Mouse (Mus musculus) C2C12 (cell line): Measurements from ENCODE around the gene Slc4a7.

ENCODE experiments used
- CEBPB ChIP-seq: IDR thresholded peaks from one replicate; pipeline ENCODE4 v1.6.1; 2011; ENCODE audit warnings: low read depth, mild to moderate bottlenecking, control low read depth, moderate library complexity
- CTCF ChIP-seq: IDR thresholded peaks from one replicate; pipeline ENCODE4 v1.5.1; 2011; ENCODE audit not compliant: control insufficient read depth, insufficient read depth, insufficient read length
- FOSL1 ChIP-seq: IDR thresholded peaks from one replicate; pipeline ENCODE4 v1.8.0; 2011; ENCODE audit warnings: mild to moderate bottlenecking, low read length; ENCODE audit not compliant: poor library complexity, insufficient read depth, severe bottlenecking
- MAX ChIP-seq: IDR thresholded peaks from one replicate; pipeline ENCODE4 v1.6.1; 2011; ENCODE audit warnings: mild to moderate bottlenecking, control low read depth
- MYOG ChIP-seq: IDR thresholded peaks from one replicate; pipeline ENCODE4 v1.6.1; 2011; ENCODE audit not compliant: control insufficient read depth, insufficient read length; ENCODE audit errors: extremely low read depth
- USF1 ChIP-seq: IDR thresholded peaks from one replicate; pipeline ENCODE4 v1.6.1; 2011; ENCODE audit warnings: low read depth, mild to moderate bottlenecking, control low read depth, moderate library complexity

GRCm38 (mm10) chr14:14784223-14784622 is 82.1 kb downstream of the Slc4a7 start:
- no peak for TF ChIP-seq MYOG
- no peak for TF ChIP-seq CTCF
- TF ChIP-seq MAX: no peak
- no peak for TF ChIP-seq FOSL1
- TF ChIP-seq CEBPB: no peak
- no peak for TF ChIP-seq USF1
